15 mouse cellular contexts compared by ENCODE assay signal in genomic region chr4:64043893-64044292, GRCm38 (mm10). TPM values are rescaled to one million over a fixed set of nuclear protein-coding genes. Genes with fewer than 3 reads are reported as not detected.
DNase-seq lines count a peak whose midpoint lies in the region; ATAC-seq and TF ChIP-seq lines count a peak whose summit lies in the region.
"Had no signal": no experiment of that assay in that cellular context is flagged by ENCODE, and none has a peak within 500 bp of the region (broad histone marks: within the 10 kb centered on the region; RNA-seq: fewer than 3 reads in every experiment).

No protein-coding gene starts in this region.

- H3K27ac ChIP-seq in gastrocnemius, adult 2 months = no peak overlapping the region; the same call in 1 of the 2 replicates
- peak overlapping the region; percentile 63 for H3K27ac ChIP-seq in kidney, embryonic 15.5 days
- H3K27ac ChIP-seq in kidney, adult 2 months (ENCODE audit: insufficient read depth, low read depth, low read length) = no peak overlapping the region
- H3K27ac ChIP-seq in midbrain, embryonic 16.5 days (ENCODE audit: low read length) = no peak overlapping the region
- no peak overlapping the region for H3K27ac ChIP-seq in midbrain, embryonic 11.5 days (ENCODE audit: low read depth, low read length)
- H3K27ac ChIP-seq: intestine, embryonic 15.5 days; left cerebral cortex, adult 2 months had no signal

- DNase-seq in gastrocnemius, adult 2 months = no peak
- no peak for DNase-seq in gastrocnemius, postnatal 25 days
- DNase-seq in kidney, adult 2 months = no peak
- DNase-seq in midbrain, embryonic 11.5 days (ENCODE audit: low spot score, missing footprints) = no peak
- DNase-seq in layer of hippocampus, adult 9-11 months = no peak
- no peak for DNase-seq in layer of hippocampus, postnatal 25 days (ENCODE audit: extremely low spot score in 1 of 2, low spot score in 1 of 2)
- DNase-seq: B cell, adult 2 months; embryo, embryonic 11 days; lung, adult 2 months; right cerebral cortex, postnatal 4 days had no signal

- intact Hi-C loops in gastrocnemius, adult 2 months (cut with DNase I) = loop anchor here (10.0 kb wide), 1 partner anchor 91 kb away; no protein-coding TSS in a partner anchor

- H3K4me2 ChIP-seq in kidney, embryonic 15.5 days = no peak overlapping the region
- H3K4me2 ChIP-seq in midbrain, embryonic 16.5 days (ENCODE audit: low read length) = peak overlapping the region; percentile 23; the same call in 1 of the 2 replicates
- H3K4me2 ChIP-seq in midbrain, embryonic 11.5 days = no peak overlapping the region
- H3K4me2 ChIP-seq: intestine, embryonic 15.5 days had no signal

- H3K4me1 ChIP-seq in kidney, embryonic 15.5 days = peaks cover 36% of the 10 kb centered on the region
- no peaks in the 10 kb centered on the region for H3K4me1 ChIP-seq in kidney, adult 2 months (ENCODE audit: control insufficient read depth, insufficient read depth, low read length)
- H3K4me1 ChIP-seq in midbrain, embryonic 16.5 days (ENCODE audit: control insufficient read depth, insufficient read depth, low read length) = peaks cover 7% of the 10 kb centered on the region; the same call in 1 of the 2 replicates
- H3K4me1 ChIP-seq in midbrain, embryonic 11.5 days (ENCODE audit: control insufficient read depth, insufficient read depth, low read length) = no peaks in the 10 kb centered on the region; the same call in 1 of the 2 replicates

- H3K36me3 ChIP-seq in kidney, embryonic 15.5 days = no peaks in the 10 kb centered on the region
- H3K36me3 ChIP-seq in kidney, adult 2 months (ENCODE audit: control insufficient read depth, insufficient read depth, low read length) = no peaks in the 10 kb centered on the region
- no peaks in the 10 kb centered on the region for H3K36me3 ChIP-seq in midbrain, embryonic 16.5 days (ENCODE audit: control insufficient read depth, insufficient read depth, low read length)
- H3K36me3 ChIP-seq in midbrain, embryonic 11.5 days (ENCODE audit: control insufficient read depth, insufficient read depth, low read length) = no peaks in the 10 kb centered on the region
- H3K36me3 ChIP-seq: intestine, embryonic 15.5 days had no signal

- H3K27me3 ChIP-seq in kidney, embryonic 15.5 days = peaks cover 16% of the 10 kb centered on the region
- no peaks in the 10 kb centered on the region for H3K27me3 ChIP-seq in kidney, adult 2 months (replicated peaks; ENCODE audit: control insufficient read depth, insufficient read depth, low read length)
- no peaks in the 10 kb centered on the region for H3K27me3 ChIP-seq in midbrain, embryonic 16.5 days (ENCODE audit: control insufficient read depth, insufficient read depth, low read depth, low read length)
- H3K27me3 ChIP-seq in midbrain, embryonic 11.5 days (ENCODE audit: control insufficient read depth, insufficient read depth, low read length) = peaks cover 16% of the 10 kb centered on the region
- H3K27me3 ChIP-seq: Patski had no signal

- 28% methylated on average over 4 of the region's 4 CpGs for WGBS in kidney, embryonic 15.5 days
- WGBS in kidney, adult 2 months = 31% methylated on average over 4 of the region's 4 CpGs
- 91% methylated on average over 4 of the region's 4 CpGs for WGBS in midbrain, embryonic 16.5 days
- WGBS in midbrain, embryonic 11.5 days = 84% methylated on average over 4 of the region's 4 CpGs

- TF ChIP-seq CTCF in gastrocnemius, adult 2 months (IDR thresholded peaks at IDR 0.05) = no peak
- no peak for TF ChIP-seq CTCF in kidney, adult 2 months (conservative IDR thresholded peaks at IDR 0.05; ENCODE audit: insufficient read depth, insufficient read length, low read depth, low read length)

- peak; percentile 50 for ATAC-seq in kidney, embryonic 15.5 days (replicated peaks; ENCODE audit: low FRiP score)
- ATAC-seq in midbrain, embryonic 16.5 days = no peak
- no peak for ATAC-seq in midbrain, embryonic 11.5 days (ENCODE audit: low FRiP score)
- ATAC-seq: intestine, embryonic 15.5 days; Patski had no signal

- H3K4me3 ChIP-seq in gastrocnemius, adult 2 months = 0 out of 2 replicates have a peak overlapping the region, but pooled peaks have one; percentile 3
- H3K4me3 ChIP-seq in kidney, embryonic 15.5 days (replicated peaks) = no peak overlapping the region
- no peak overlapping the region for H3K4me3 ChIP-seq in kidney, adult 2 months (ENCODE audit: insufficient read depth, low read depth, low read length)
- H3K4me3 ChIP-seq in midbrain, embryonic 16.5 days (ENCODE audit: low read depth, low read length) = peak overlapping the region; percentile 14
- H3K4me3 ChIP-seq in midbrain, embryonic 11.5 days (ENCODE audit: low read depth, low read length) = no peak overlapping the region
- H3K4me3 ChIP-seq: intestine, embryonic 15.5 days; left cerebral cortex, adult 2 months had no signal

- no peak overlapping the region for H3K9ac ChIP-seq in kidney, embryonic 15.5 days
- H3K9ac ChIP-seq in midbrain, embryonic 16.5 days (ENCODE audit: low read depth, low read length) = no peak overlapping the region
- H3K9ac ChIP-seq in midbrain, embryonic 11.5 days (ENCODE audit: low read length) = no peak overlapping the region
- H3K9ac ChIP-seq: intestine, embryonic 15.5 days had no signal

- no peak for TF ChIP-seq POLR2A in kidney, adult 2 months (IDR thresholded peaks at IDR 0.05; ENCODE audit: low read depth, low read length)

- no peaks in the 10 kb centered on the region for H3K9me3 ChIP-seq in kidney, embryonic 15.5 days (replicated peaks)
- H3K9me3 ChIP-seq in midbrain, embryonic 16.5 days (replicated peaks; ENCODE audit: control insufficient read depth, low read length, poor library complexity, severe bottlenecking) = no peaks in the 10 kb centered on the region
- H3K9me3 ChIP-seq in midbrain, embryonic 11.5 days (ENCODE audit: control insufficient read depth, low read length) = no peaks in the 10 kb centered on the region
- H3K9me3 ChIP-seq: intestine, embryonic 15.5 days had no signal

RNA-seq across cellular contexts. Expression of gene Tnc, which starts 2.9 kb away (rescaled TPM):
- 10 to 100 TPM in 1 of 2 experiments, 1 to 10 TPM in 1; 1.7 to 10.0 TPM for total RNA-seq in gastrocnemius, adult 2 months (2021)
- 10 to 100 TPM in 1 of 2 experiments, 1 to 10 TPM in 1; 4.6 to 10.8 TPM for total RNA-seq in gastrocnemius, postnatal 25 days (2021)
- 19.6 and 22.9 TPM in 2 replicates for polyA plus RNA-seq in kidney, embryonic 15.5 days (2015; fragmentation: Nextera tagmentation; extraction: Ambion mirVana)
- 5.9 and 6.6 TPM in 2 replicates for polyA plus RNA-seq in kidney, adult 2 months (2012; rRNA removed)
- polyA plus RNA-seq in midbrain, embryonic 16.5 days (2015; fragmentation: Nextera tagmentation; extraction: Ambion mirVana) = 49.8 and 64.2 TPM in 2 replicates
- 4.0 and 4.4 TPM in 2 replicates for polyA plus RNA-seq in midbrain, embryonic 11.5 days (2014; fragmentation: Nextera tagmentation; extraction: Ambion mirVana)
- 1 to 10 TPM; 6.0 to 9.0 TPM for total RNA-seq in layer of hippocampus, postnatal 25 days (2021)

Comparison
In these comparisons a context has a peak if more than half of its experiments do, and no peak if none do; other contexts are left out.
1. H3K4me3 ChIP-seq: peak in gastrocnemius, adult 2 months (single experiment) and midbrain, embryonic 16.5 days (single experiment); none in kidney, embryonic 15.5 days (single experiment), kidney, adult 2 months (single experiment) and midbrain, embryonic 11.5 days (single experiment).